Mouse (Mus musculus) bone marrow, adult 2 months (tissue): ENCODE measurements around the gene Rrp12. TPM values are rescaled to one million over a fixed set of nuclear protein-coding genes. Genes with fewer than 3 reads are reported as not detected.
"Not testable (repeated sequence)": the region's sequence is repeated elsewhere in the genome, so short reads cannot be mapped to it uniquely, and the experiment has no call there.

Experiments used
- H3K27ac ChIP-seq: fragments of 200-500 bp; 2 replicates; pipeline ENCODE4 v1.5.1; 2012; ENCODE audit warnings: low read depth, mild to moderate bottlenecking, control low read depth, inconsistent platforms, low read length; ENCODE audit not compliant: control insufficient read depth, poor library complexity, insufficient read depth
- H3K4me1 ChIP-seq: fragments of 200-500 bp; 2 replicates; pipeline ENCODE4 v1.6.1; 2011; ENCODE audit warnings: low read length; ENCODE audit not compliant: control insufficient read depth, insufficient read depth
- H3K4me3 ChIP-seq: fragments of 200-500 bp; replicated peaks from 2 replicates; pipeline ENCODE3; 2011; ENCODE audit warnings: mild to moderate bottlenecking, low read depth, low read length, control low read depth; ENCODE audit not compliant: control insufficient read depth
- CTCF ChIP-seq: fragments of 200-500 bp; IDR thresholded peaks from 2 replicates; pipeline ENCODE4 v1.5.1; 2011; ENCODE audit warnings: low read length, control low read depth; ENCODE audit not compliant: control insufficient read depth, insufficient read depth
- POLR2A ChIP-seq: fragments of 200-500 bp; IDR thresholded peaks from 2 replicates; pipeline ENCODE4 v1.6.1; 2011; ENCODE audit warnings: low read depth, mild to moderate bottlenecking, control low read depth, low read length, borderline replicate concordance; ENCODE audit not compliant: control insufficient read depth
- WGBS: fragments of 180-500 bp; shearing (Covaris S2); methylation state at CpG from one replicate; pipeline ENCODE4 v1.1.7; 2018; 5-methylcytosine and 5-hydroxymethylcytosine counted together
- polyA plus RNA-seq: library from polyadenylated mRNA; stranded (reverse); fragments of >200 nt; gene quantifications from 2 replicates; pipeline ENCODE4 v1.2.4, GENCODE M21; 2011; ENCODE audit warnings: low replicate concordance; ENCODE audit not compliant: missing spikeins, insufficient read depth, insufficient read length

The Rrp12 gene
- polyA plus RNA-seq, 1 experiment = 12.5 TPM

- TF ChIP-seq CTCF = 0 out of 2 replicates have a peak, but pooled peaks have one; percentile 18
- no peak for TF ChIP-seq POLR2A
- H3K27ac ChIP-seq = no peak overlapping the region
- WGBS = 45% methylated on average over 4 of the region's 4 CpGs
- peaks cover 8% of the 10 kb centered on the region; the same call in 1 of the 2 replicates for H3K4me1 ChIP-seq
- no peak overlapping the region for H3K4me3 ChIP-seq
Observed at GRCm38 (mm10) chr19:41898860-41899259, 2.9 kb upstream of the Rrp12 start.

GRCm38 (mm10) chr19:41896319-41896711 is 342 bp upstream of the Rrp12 start:
- WGBS = 22% methylated on average over 18 of the region's 18 CpGs
- H3K27ac ChIP-seq = no peak overlapping the region

GRCm38 (mm10) chr19:41894959-41895358 is 1.0 kb downstream of the Rrp12 start:
- 32% methylated on average over 7 of the region's 7 CpGs for WGBS

More at GRCm38 (mm10) chr19:41896319-41896711, 342 bp upstream of the Rrp12 start:
- TF ChIP-seq POLR2A (no peak), CTCF (no peak)
- peaks cover 5% of the 10 kb centered on the region; the same call in 1 of the 2 replicates for H3K4me1 ChIP-seq
- peak overlapping the region; percentile 86 for H3K4me3 ChIP-seq

GRCm38 (mm10) chr19:41888191-41888590 is 7.8 kb downstream of the Rrp12 start:
- no peak overlapping the region for H3K27ac ChIP-seq
- no peak overlapping the region for H3K4me3 ChIP-seq
- H3K4me1 ChIP-seq = no peaks in the 10 kb centered on the region
- TF ChIP-seq CTCF (no peak), POLR2A (no peak)

More at GRCm38 (mm10) chr19:41894959-41895358, 1.0 kb downstream of the Rrp12 start:
- H3K4me1 ChIP-seq = peaks cover 3% of the 10 kb centered on the region; the same call in 1 of the 2 replicates
- TF ChIP-seq CTCF = no peak
- TF ChIP-seq POLR2A = no peak
- peak overlapping the region; percentile 5 for H3K4me3 ChIP-seq
- no peak overlapping the region for H3K27ac ChIP-seq

GRCm38 (mm10) chr19:41883882-41884281 is 12.1 kb downstream of the Rrp12 start:
- 89% methylated on average over 9 of the region's 9 CpGs for WGBS

GRCm38 (mm10) chr19:41881842-41882241 is 14.1 kb downstream of the Rrp12 start:
- no peak overlapping the region for H3K27ac ChIP-seq
- 88% methylated on average over 4 of the region's 4 CpGs for WGBS
- no peak for TF ChIP-seq CTCF
- no peak for TF ChIP-seq POLR2A
- no peak overlapping the region for H3K4me3 ChIP-seq
- no peaks in the 10 kb centered on the region for H3K4me1 ChIP-seq

More at GRCm38 (mm10) chr19:41883882-41884281, 12.1 kb downstream of the Rrp12 start:
- TF ChIP-seq CTCF (no peak), POLR2A (no peak)
- Histone ChIP-seq H3K4me1 (no peaks in the 10 kb centered on the region), H3K27ac (no peak overlapping the region), H3K4me3 (no peak overlapping the region)

- H3K4me3 ChIP-seq = no peak overlapping the region
- 81% methylated on average over 14 of the region's 14 CpGs for WGBS
- TF ChIP-seq POLR2A = no peak
- no peak for TF ChIP-seq CTCF
- no peak overlapping the region for H3K27ac ChIP-seq
- no peaks in the 10 kb centered on the region for H3K4me1 ChIP-seq
Observed at GRCm38 (mm10) chr19:41874356-41874755, 21.6 kb downstream of the Rrp12 start.

GRCm38 (mm10) chr19:41872285-41872684 is 23.7 kb downstream of the Rrp12 start:
- Histone ChIP-seq H3K4me3 (no peak overlapping the region), H3K4me1 (no peaks in the 10 kb centered on the region), H3K27ac (no peak overlapping the region)
- 93% methylated on average over 2 of the region's 2 CpGs for WGBS
- TF ChIP-seq POLR2A = no peak
- no peak for TF ChIP-seq CTCF

- 58% methylated on average over 5 of the region's 5 CpGs for WGBS
- H3K27ac ChIP-seq, H3K4me1 ChIP-seq, H3K4me3 ChIP-seq: not testable (repeated sequence)
Observed at GRCm38 (mm10) chr19:41869946-41870345, 26.0 kb downstream of the Rrp12 start.
